Mouse (Mus musculus) forebrain, postnatal 0 days (tissue): ENCODE measurements around the gene Hkdc1. TPM values are rescaled to one million over a fixed set of nuclear protein-coding genes. Genes with fewer than 3 reads are reported as not detected.

Experiments
- ATAC-seq: fragments of 200-750 bp; cut with Nextera tagmentation; 2 replicates; pipeline ENCODE4 v1.8.0; 2017; ENCODE audit warnings: mild to moderate bottlenecking, moderate library complexity
- DNase-seq: peaks from one replicate; pipeline ENCODE4 v3.0.0-alpha.2; 2015
- H3K27ac ChIP-seq: fragments of 300-500 bp; sonication (generic); 2 replicates; pipeline ENCODE4 v1.5.1; 2014; ENCODE audit warnings: low read depth, mild to moderate bottlenecking, antibody characterized with exemption, low read length, moderate library complexity, mixed read lengths
- H3K27me3 ChIP-seq: fragments of 300-500 bp; sonication (generic); 2 replicates; pipeline ENCODE4 v1.6.1; 2014; ENCODE audit warnings: mild to moderate bottlenecking, low read length, mixed read lengths; ENCODE audit not compliant: insufficient read depth
- H3K36me3 ChIP-seq: fragments of 300-500 bp; sonication (generic); 2 replicates; pipeline ENCODE4 v1.6.1; 2014; ENCODE audit warnings: mild to moderate bottlenecking, moderate library complexity; ENCODE audit not compliant: insufficient read depth
- H3K4me1 ChIP-seq: fragments of 300-500 bp; sonication (generic); 2 replicates; pipeline ENCODE4 v1.6.1; 2014; ENCODE audit warnings: antibody characterized with exemption; ENCODE audit not compliant: insufficient read depth
- H3K4me2 ChIP-seq: fragments of 300-500 bp; sonication (generic); 2 replicates; pipeline ENCODE4 v1.6.1; 2014; ENCODE audit warnings: low read depth, mild to moderate bottlenecking, moderate library complexity
- H3K4me3 ChIP-seq: fragments of 300-500 bp; sonication (generic); 2 replicates; pipeline ENCODE4 v1.5.1; 2014; ENCODE audit warnings: low read depth, low read length, mixed read lengths
- H3K9ac ChIP-seq: fragments of 300-500 bp; sonication (generic); 2 replicates; pipeline ENCODE4 v1.6.1; 2014; ENCODE audit warnings: mild to moderate bottlenecking
- H3K9me3 ChIP-seq: fragments of 300-500 bp; sonication (generic); 2 replicates; pipeline ENCODE4 v1.6.1; 2016; ENCODE audit warnings: low read length
- CTCF ChIP-seq: sonication (generic); IDR thresholded peaks from 2 replicates; pipeline ENCODE4 v1.5.1; 2016; ENCODE audit warnings: antibody characterized with exemption, control low read depth, low read depth
- WGBS: fragments of 180-500 bp; shearing (Covaris S2); extraction: QIAGEN DNeasy Blood & Tissue Kit; methylation state at CpG from one replicate; pipeline ENCODE4 v1.1.7; 2014; 5-methylcytosine and 5-hydroxymethylcytosine counted together
- polyA plus RNA-seq: library from polyadenylated mRNA; unstranded; fragments of >200 nt; fragmentation: Nextera tagmentation; extraction: Ambion mirVana; gene quantifications from 2 replicates; pipeline ENCODE4 v1.2.1, GENCODE M21; 2015
- total RNA-seq: library from RNA; depleted of rRNA; stranded (reverse); fragments of >200 nt; gene quantifications from 2 replicates; pipeline ENCODE4 v1.2.3, GENCODE M21; 2014

The Hkdc1 gene
- total and polyA plus RNA-seq, 2 experiments from 2014 or later, result 0.33 to 0.57 TPM

DNA sequence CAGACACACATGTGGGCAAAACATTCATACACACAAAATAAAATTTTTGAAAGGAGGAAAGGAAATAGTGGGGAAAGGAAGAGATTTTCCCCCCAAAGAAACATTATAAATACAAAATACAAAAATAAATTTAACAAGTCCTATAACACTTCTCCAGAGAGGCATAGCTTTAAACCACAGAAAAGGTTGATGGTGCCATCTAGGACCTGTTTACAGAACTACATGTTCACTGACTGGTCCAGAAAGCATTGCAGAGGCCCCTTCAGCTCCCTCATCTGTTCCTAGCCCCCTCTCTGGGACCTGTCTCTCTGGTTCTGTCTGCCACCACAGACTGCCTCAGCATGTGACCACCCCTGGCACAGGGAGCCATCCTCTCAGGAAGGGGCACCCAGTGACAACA lies 41.4 kb downstream of the Hkdc1 start:
- ATAC-seq (no peak), DNase-seq (no peak)
- Histone ChIP-seq H3K27me3 (no peaks in the 10 kb centered on the region), H3K9ac (no peak overlapping the region), H3K4me3 (no peak overlapping the region), H3K9me3 (no peaks in the 10 kb centered on the region), H3K4me1 (no peaks in the 10 kb centered on the region), H3K36me3 (no peaks in the 10 kb centered on the region), H3K4me2 (no peak overlapping the region), H3K27ac (no peak overlapping the region)
- 0 out of 2 replicates have a peak, but pooled peaks have one; percentile 16 for TF ChIP-seq CTCF

DNA sequence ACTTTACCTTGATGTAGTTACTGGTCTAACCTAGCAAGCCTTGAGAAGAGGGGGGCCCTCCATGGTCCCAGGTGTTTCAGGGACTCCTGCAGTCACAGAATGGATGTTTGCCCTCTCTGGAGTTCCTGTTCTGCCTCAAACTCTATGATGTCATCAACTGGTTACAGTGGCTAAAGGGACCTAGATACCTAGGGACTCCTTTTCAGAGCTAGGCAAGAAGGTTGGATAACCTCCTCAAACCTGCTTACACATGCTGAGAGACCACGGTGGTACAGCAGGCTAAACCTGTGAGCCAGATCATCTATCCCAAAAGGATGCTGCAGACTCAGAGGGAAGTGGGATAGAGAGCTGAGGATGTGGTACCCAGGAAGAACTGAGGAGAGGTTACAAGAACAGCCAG lies 42.5 kb downstream of the Hkdc1 start, which contains the start of gene Hk1:
Gene Hk1 (minus strand): TSS at position 101 of the 400 bp plus-strand sequence.
- Histone ChIP-seq H3K9me3 (no peaks in the 10 kb centered on the region), H3K27ac (no peak within 1 kb of the TSS), H3K4me1 (no peaks in the 10 kb centered on the region), H3K9ac (no peak within 1 kb of the TSS), H3K4me2 (no peak within 1 kb of the TSS), H3K36me3 (no peaks in the 10 kb centered on the region), H3K4me3 (no peak within 1 kb of the TSS), H3K27me3 (no peaks in the 10 kb centered on the region)
- no peak for ATAC-seq
- DNase-seq, result no peak
- TF ChIP-seq CTCF, result no peak
- 92% methylated on average over 1 of the region's 1 CpGs for WGBS

DNA sequence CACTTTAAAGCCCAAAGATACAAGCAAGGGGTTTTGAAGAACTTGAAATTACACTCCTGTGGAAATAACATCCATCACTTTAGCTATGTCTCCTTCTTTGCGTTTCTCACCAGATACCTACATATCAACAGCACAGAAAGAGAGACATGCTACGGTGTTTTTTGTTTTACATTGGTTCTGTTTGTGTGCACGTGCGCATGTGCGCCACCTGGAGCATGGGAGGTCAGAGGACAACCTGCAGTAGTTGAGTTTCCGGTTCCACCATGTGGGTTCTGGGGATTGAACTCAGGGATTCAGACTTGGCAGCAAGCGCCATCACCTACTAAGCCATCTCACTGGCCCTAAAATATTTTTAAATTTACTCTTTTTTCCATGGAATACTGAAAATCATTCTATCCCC lies 63.5 kb downstream of the Hkdc1 start:
- Histone ChIP-seq H3K27me3 (no peaks in the 10 kb centered on the region), H3K36me3 (no peaks in the 10 kb centered on the region), H3K4me3 (no peak overlapping the region), H3K9me3 (no peaks in the 10 kb centered on the region), H3K27ac (no peak overlapping the region), H3K4me2 (no peak overlapping the region), H3K9ac (no peak overlapping the region), H3K4me1 (no peaks in the 10 kb centered on the region)
- no peak for DNase-seq
- ATAC-seq, result no peak
- 88% methylated on average over 7 of the region's 7 CpGs for WGBS
- TF ChIP-seq CTCF, result no peak

DNA sequence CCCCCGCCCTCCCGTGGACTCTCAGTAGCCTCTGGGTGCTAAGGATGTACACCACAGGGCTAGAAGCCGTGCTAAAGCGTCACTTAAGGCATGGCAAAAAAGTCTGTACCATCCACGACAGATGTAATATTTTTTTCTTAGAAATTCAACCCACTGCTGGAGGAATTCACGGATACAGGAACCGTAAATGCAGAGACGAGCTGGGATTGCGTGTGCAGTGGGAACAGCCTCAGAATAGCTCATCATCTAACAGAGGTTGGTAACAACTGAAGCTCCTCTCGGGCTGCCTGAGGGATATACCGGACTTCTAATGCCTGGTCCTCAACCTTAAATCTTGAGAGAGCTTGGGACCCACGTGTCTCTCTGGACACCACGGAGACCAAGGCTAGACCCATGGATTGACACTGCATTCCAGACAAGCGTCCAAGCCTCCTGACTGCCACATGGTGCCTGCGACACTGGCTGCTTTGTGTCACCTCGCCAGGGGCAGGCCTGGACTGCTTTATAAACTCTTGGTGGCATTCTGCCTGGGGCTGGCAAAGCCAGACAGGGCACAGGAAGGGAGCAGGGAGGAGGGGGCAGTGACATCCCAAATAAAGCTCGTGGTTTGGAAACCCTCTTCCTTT lies 66.1 kb downstream of the Hkdc1 start:
- Histone ChIP-seq H3K4me3 (no peak overlapping the region), H3K9ac (no peak overlapping the region), H3K4me1 (no peaks in the 10 kb centered on the region), H3K36me3 (no peaks in the 10 kb centered on the region), H3K9me3 (no peaks in the 10 kb centered on the region), H3K27me3 (no peaks in the 10 kb centered on the region), H3K27ac (no peak overlapping the region), H3K4me2 (no peak overlapping the region)
- DNase-seq, result peak; percentile 48
- TF ChIP-seq CTCF, result no peak
- ATAC-seq, result peak; percentile 79
- 71% methylated on average over 17 of the region's 17 CpGs for WGBS

DNA sequence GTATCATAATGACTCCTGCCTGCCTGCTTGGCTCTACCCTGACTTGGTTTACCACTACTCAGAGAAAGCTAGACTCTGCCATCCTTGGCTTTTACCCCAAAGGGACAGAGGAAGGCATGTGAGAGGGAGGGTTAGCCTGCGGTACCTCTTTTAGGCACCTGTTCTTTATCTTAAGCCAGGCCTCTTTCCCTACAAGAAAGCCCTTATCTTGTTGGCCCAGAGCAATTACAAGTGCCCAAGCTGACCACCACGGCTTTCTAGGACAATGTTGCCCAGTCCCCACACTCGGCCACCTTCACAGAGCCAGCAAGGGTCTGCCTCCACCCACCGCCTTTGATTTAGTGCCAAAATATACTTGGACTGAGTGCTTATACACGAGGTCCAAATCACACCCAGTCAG lies 77.1 kb downstream of the Hkdc1 start:
- no peak overlapping the region for H3K4me2 ChIP-seq
- H3K4me3 ChIP-seq, result no peak overlapping the region
- H3K9me3 ChIP-seq, result 0 out of 2 replicates have a peak, but pooled peaks cover 5% of the 10 kb centered on the region
- DNase-seq, result no peak
- H3K4me1 ChIP-seq, result peaks cover 3% of the 10 kb centered on the region; the same call in 1 of the 2 replicates
- no peak for TF ChIP-seq CTCF
- no peaks in the 10 kb centered on the region for H3K27me3 ChIP-seq
- no peaks in the 10 kb centered on the region for H3K36me3 ChIP-seq
- no peak for ATAC-seq
- H3K9ac ChIP-seq, result no peak overlapping the region
- H3K27ac ChIP-seq, result no peak overlapping the region
- WGBS, result 73% methylated on average over 5 of the region's 5 CpGs

DNA sequence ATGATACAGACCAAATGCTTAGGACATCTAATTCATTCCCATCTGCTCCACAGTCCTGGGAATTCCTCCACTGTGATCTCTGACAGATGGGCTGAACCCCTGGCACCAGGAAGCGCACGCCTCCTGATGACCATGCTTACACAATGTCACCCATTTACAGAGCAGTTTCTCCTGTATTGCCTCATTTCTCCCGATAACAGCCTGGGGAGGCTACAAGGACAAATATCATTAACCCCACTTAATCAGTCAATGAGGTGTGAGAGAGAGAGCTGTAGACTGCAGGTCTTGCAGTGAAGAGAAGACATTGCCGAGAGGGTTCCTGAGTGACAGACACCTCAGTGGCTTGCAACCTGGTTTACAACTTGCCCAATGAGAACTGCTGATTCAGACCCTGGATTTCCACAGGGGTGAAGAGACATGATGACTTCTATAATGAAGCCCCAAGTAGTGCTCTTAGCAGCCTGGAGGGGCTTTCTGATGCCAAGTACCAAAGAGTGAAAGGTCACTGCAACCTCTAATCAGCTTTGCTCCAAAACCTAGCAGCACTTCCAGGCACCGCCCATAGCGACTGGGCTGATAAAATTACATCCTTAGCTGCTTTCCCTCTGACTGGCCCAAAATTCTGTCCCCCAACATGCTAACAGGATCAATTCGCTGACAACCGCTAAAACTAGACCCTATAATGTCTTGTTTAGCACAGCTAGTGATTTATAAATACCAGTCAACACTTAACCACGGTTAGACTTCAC lies 78.1 kb downstream of the Hkdc1 start:
- no peaks in the 10 kb centered on the region for H3K36me3 ChIP-seq
- no peak for ATAC-seq
- H3K4me1 ChIP-seq, result peaks cover 3% of the 10 kb centered on the region; the same call in 1 of the 2 replicates
- H3K9ac ChIP-seq, result no peak overlapping the region
- H3K4me3 ChIP-seq, result no peak overlapping the region
- TF ChIP-seq CTCF, result no peak
- WGBS, result 86% methylated on average over 9 of the region's 9 CpGs
- no peak for DNase-seq
- H3K9me3 ChIP-seq, result 0 out of 2 replicates have a peak, but pooled peaks cover 5% of the 10 kb centered on the region
- no peak overlapping the region for H3K27ac ChIP-seq
- no peak overlapping the region for H3K4me2 ChIP-seq
- H3K27me3 ChIP-seq, result no peaks in the 10 kb centered on the region

DNA sequence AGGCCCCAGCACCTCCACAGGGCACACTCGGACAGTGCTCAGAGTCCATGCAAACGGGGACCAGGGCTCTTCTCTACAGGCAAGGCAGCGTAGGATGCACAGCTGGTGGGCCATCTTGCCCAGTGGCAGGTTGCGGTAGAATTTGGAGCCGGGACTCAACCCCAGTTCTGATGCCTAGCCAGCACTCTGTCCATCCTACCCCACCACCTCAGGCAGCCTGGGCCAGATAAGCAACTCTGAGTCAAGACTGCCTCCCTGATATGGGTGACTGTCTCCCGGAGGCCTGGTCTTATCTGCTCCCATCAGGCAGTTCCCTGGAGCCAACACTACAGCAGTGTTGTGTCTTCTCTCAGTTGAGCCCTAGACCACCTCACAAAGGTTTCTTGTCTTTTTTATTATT lies 79.8 kb downstream of the Hkdc1 start:
- H3K27ac ChIP-seq, result no peak overlapping the region
- DNase-seq (no peak), ATAC-seq (no peak)
- peaks cover 3% of the 10 kb centered on the region; the same call in 1 of the 2 replicates for H3K4me1 ChIP-seq
- no peak overlapping the region for H3K4me2 ChIP-seq
- no peak overlapping the region for H3K9ac ChIP-seq
- 91% methylated on average over 6 of the region's 6 CpGs for WGBS
- H3K4me3 ChIP-seq, result no peak overlapping the region
- H3K9me3 ChIP-seq, result no peaks in the 10 kb centered on the region
- no peaks in the 10 kb centered on the region for H3K36me3 ChIP-seq
- H3K27me3 ChIP-seq, result no peaks in the 10 kb centered on the region
- no peak for TF ChIP-seq CTCF
